Mouse (Mus musculus) layer of hippocampus, postnatal 36 days (tissue): Measurements from ENCODE around the gene Vmp1. TPM values are rescaled to one million over a fixed set of nuclear protein-coding genes. Genes with fewer than 3 reads are reported as not detected.
A peak's percentile ranks its signal among the peaks of the same experiment; 100 is the strongest.

Experiments
- DNase-seq, 2 experiments: peaks; one replicate each; pipeline ENCODE4 v3.0.0; 2022
- total RNA-seq, 2 experiments: library from RNA; stranded (reverse); gene quantifications; 2 replicates each; pipeline ENCODE4 v1.2.3; 2021

The Vmp1 gene
- 100 to 1,000 TPM; 119 to 137 TPM for total RNA-seq

DNA sequence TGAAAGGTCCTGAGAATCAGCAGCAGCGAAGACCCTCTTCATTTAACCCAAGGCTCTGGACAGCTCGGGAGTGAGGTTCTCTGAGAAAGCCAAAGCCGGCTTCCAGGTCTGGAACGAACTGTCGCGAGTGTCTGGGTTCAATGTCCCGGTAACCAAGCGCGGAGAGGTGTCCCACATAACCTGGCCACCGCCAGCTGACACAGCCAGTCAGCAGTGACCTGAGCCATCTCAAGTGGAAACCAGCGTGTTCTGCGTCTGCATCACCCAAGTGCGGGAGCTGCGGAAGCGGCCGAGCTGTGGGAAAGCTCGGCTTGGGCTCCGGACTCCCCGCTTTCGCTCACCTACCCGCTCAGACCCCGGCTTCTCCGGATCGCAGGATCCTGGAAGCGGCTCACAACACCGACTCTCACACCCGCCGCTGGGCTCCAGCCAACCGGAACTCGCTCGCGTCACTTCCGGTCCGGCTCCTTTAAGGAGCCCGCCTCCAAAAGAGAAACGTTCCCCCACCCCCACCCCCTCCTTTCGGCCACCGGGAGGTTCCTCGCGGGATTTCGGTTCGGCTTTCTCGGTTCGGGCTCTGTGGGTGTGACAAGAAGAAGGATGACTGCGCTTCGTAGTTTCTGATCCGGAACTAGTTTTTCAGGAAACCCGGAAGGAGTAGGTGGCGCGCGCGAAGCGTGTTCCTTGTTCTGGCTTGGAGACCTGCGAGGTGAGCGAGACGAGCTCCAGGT lies at the start of gene Vmp1, which contains the start of gene Ptrh2:
TSS of gene Vmp1 (minus strand) at position 442 of the 731 bp plus-strand sequence.
TSS of gene Ptrh2 (plus strand) at position 591 of the 731 bp plus-strand sequence.
- DNase-seq: peak; percentile 86 to 89

DNA sequence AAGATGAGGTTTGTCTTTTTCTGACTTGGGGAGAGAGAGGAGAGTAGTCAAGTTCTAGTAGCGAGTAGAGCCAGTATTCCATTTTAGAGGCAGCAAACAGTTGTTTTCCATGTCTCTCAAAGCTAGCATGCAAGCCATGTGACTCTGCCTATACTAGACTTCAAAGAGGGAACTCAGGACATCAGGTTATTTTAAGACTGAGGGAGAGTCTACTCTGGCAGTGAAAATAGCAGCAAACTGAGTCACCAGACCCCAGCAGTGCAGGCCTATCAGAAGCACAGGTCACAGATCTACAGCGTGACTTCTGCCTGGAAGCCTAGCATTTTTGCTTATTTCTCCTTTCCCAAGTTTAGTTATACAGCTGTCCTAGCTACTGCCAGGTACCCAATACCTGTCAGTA lies 47.8 kb upstream of the Vmp1 start:
- no peak for DNase-seq

DNA sequence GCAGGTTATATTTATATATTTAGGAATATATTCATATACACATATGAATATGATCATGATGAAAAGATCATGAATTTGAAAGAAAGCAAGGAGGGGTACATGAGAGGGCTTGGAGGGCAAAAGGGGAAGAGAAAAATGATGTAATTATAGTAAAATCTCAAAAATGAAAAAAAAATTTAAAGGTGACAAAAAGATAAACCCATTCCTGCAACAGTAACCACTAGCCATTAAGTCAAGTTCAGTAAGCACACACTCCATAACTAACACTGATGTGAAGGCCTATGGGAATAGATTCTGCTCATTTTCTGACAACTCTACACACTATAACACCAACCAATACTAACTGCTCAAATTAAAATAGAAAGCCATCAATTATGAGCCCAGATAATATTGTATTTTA lies 42.0 kb upstream of the Vmp1 start:
- no peak for DNase-seq

DNA sequence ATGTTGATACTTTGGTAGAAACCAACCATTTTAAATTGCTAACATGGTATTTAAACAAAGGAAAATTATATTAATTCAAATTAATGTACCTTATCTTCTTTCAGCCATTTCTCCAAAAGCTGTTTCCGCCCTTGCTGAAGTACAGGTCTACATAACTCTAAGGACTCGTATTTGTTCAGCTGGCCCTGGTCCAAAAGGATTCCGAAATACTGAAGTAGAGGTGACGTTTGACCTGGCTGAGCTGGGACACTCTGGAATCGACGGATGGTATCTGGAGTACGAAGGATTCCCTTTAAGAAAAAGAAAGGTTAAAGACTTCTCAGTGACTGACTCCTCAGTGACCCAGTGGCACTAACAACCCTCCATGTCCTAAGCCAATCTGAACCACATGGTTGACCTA lies 41.3 kb upstream of the Vmp1 start:
- no peak for DNase-seq

DNA sequence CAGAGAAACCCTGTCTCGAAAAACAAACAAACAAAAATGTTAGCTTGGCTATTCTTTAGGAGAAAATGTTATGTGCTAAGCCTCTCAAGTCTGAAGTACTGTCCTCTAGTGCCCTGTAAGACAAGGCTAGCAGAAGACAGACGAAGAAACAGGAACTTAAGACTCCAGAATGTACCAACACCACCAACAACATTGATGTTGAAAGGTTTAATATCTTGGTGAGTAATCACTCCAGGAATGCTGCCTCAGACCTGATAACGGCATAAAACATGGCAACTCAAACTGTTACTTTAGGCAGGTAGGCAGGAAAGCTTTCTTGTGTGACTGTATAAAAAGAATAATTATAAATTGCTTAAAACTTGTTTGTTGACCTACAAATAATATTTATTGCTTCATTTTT lies 40.4 kb upstream of the Vmp1 start:
- DNase-seq: no peak

DNA sequence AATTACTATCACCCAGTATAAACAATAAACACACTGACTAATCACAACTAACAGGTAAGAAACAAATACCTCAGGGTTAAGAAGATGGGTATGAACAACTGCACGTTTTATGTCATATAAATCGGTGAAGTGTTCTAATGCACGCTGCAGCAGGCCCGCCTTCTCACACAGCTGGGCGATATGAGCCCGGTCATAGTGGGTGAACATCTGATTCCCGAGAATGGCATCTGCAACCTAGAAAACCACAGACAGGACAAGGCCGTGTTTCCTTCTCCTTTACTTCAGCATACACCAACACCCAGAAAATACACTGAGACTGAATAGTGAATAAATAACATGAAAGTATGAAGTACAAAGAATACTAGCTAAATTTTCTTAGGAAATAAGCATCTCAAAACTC lies 35.8 kb upstream of the Vmp1 start:
- no peak for DNase-seq

DNA sequence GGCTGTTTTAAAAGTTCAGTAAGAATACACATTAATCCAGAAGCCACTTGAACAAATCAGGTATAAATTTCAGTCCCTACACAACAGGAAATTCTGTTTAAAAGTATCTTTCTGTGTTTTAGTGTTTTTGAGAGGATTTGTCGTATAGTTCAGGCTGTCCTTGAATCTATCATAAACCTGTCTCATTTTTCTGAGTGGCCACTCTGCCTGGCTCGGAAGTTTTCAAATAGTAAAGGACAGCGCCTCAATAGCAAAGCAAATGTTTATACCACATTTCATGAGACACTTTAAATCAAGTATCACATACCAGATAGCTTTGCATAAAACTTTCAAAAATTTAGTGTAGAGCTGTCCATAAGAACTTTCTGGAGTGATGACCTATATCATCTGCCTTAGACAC lies 34.7 kb upstream of the Vmp1 start:
- no peak for DNase-seq

DNA sequence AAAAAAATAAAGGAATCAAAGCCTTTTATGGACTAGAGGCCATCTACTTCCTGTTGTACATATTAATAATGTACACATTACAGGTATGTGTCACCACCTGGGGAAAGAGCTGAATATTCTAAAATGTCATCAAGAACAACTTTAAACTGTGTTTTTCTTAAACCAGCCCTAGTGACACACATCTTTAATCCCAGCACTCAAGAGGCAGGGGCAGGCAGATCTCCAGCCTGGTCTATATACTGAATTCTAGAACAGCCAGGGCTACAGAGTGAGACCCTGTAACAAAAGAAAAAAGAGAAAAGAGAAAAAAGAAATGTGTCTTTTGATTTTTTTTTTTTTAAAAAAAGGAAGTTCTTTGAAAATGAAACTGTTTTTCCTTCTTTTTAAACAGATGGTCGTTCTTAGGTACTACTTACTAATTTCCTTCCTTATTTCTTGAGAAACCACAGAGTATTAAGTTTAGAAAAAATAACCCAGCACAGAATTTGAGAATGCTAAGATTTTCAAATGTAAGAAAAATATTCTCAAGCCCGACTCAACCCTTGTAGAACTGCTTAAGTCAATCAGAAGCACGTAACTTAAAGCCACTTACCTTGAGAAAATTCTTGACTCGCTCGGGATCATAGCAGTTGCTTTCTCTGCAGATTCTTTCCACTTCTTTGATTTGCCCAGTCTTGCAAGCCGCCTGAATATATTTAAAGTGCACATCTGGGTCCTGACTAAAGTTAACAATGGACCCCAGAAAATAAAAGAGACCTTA lies 33.9 kb upstream of the Vmp1 start:
- no peak for DNase-seq

DNA sequence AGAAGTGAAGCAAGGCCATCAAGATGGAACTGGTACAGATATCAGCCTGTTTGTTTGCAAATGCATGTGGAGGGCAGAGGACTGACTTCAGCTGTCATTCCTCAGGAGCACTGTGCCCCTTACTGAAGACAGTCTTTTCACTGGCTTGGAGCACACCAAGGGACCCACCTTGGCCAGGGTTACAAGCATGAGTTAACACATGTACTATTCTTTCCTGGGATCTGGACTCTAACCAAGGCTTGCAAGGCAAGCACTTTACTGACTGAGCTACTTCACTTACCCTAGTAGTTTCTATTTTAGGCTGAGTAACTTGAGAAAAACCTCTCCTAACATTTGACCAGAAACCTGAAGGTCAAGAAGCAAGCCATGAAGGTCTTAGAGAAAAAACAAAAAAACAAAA lies 31.0 kb upstream of the Vmp1 start:
- DNase-seq: no peak

DNA sequence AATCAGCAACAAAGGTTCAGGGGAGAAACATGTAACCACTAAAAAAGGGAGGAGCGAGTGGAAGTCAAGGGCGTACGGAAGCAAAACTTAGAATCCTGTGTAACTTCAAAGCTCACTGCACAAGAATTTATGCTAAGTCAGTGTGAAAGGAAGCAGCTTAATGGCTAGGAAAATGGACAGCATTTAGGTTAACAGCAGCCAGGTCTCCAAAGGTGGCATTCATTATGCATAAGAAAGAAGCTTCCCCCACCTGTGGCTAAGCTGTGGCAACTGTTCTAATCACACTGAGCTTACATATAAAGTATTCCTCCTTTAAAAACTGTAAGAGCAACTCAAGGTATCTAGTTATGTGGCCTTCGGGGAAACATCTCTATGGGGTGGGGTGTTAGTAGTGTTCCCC lies 17.5 kb upstream of the Vmp1 start:
- DNase-seq: no peak

DNA sequence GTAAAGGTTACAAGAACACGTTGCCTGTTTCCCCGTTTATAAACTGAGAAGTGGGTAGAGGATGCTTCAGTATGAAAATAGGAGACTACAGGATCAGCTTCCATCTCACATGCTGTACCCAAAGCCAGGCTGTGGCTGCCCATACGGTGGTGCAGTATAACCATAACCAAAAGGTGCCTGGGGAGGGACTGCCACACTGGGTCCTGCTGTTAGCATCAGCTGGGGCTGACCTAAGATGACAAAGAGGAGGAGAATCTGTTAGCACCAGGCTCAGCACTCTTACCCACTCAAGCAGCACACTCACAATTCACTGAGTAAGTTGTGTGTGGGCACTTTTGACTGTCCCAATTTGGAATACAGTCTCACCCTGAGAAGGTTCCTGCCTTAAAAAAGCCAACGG lies 11.8 kb upstream of the Vmp1 start:
- no peak for DNase-seq

DNA sequence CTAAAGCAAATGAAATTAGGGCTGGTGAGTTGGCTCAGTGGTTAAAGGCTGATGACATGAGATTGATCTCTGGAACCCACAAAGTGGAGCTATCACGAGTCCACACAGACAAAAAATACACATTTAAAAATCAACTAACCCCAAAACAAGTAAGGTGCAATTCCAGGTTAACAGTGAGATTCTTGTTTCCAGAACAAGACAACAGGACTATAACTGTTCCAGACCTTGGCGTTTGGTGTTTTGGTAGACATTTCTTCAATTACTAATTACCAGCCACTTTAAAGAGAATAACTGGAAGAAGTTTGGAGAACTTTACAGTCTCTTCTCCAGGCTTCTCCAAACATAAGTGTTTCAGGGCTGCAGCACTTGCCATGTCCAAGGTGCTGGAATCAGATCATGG lies 8.9 kb upstream of the Vmp1 start:
- DNase-seq: no peak

DNA sequence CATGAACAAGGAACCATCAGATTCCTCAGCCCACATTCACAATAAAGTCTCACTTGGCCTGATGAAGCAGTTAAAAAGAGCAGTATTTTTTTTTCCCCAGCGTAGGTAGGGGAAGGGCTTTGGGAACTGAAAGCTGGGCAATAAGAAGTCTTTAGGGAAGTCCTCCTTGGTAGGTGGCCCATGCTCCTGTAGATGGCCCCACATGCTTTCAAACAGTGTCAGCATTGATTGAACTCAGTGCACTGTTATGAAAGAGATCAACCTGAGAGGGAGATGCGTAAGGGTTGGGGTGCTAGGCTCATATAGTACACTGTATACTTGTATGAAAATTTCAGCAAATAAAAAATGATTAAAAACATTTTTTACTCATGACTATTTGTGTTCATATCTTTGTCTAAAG lies 8.3 kb upstream of the Vmp1 start:
- no peak for DNase-seq

DNA sequence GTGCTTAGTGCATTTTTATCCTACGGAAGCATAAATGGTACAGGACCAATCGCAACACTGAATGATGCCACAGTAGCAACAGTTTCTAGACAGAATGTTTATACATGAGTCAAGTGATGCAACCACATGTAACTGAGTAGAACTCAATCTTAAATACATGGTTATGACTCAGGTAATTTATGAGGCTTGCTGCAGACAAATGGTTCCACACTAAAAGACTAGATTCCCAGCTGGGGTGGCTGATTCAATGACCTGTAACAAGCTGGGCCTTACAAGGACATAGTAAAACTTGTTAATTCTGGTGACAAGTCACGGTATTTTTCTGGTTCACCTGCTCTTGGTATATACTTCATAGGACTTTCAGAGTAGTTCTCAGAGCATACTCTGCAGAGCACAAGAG lies 7.8 kb upstream of the Vmp1 start:
- no peak for DNase-seq

DNA sequence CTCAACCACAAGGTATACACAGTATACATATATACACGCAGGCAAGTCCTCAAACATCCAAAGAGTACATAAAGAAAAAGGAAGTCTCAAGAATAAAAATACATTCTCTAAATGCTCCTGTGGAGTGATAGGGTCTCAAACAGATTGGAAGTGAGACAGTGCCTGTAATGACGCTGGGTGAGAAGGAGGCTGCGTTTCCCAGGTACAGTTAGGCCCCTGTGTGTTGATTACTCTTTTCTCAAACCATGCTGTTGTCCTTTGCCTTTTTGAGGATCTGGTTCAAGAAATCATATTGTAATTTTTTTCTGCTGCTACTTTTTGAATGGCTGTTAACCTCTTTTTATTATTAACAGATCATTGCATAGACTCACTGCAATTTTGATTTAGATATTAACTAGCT lies 6.7 kb upstream of the Vmp1 start:
- DNase-seq: no peak

DNA sequence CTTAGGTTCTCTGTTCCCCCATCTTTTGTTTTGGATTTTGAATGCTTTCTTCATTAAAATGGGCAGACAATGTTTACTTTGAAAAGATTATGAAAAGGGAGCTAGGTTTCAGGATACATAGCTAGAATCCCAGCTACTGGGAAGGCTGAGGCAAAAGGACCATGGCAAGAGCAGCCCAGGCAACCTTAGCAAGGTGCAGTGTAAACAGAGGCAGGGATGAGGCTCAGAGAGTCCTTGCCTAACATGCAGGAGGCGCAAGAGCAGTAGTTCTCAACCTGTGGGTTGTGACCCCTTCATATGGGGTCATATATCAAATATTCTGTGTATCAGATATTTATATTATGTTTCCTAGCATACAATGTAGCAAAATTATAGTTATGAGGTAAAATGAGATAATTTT lies 1.7 kb upstream of the Vmp1 start:
- DNase-seq: no peak

DNA sequence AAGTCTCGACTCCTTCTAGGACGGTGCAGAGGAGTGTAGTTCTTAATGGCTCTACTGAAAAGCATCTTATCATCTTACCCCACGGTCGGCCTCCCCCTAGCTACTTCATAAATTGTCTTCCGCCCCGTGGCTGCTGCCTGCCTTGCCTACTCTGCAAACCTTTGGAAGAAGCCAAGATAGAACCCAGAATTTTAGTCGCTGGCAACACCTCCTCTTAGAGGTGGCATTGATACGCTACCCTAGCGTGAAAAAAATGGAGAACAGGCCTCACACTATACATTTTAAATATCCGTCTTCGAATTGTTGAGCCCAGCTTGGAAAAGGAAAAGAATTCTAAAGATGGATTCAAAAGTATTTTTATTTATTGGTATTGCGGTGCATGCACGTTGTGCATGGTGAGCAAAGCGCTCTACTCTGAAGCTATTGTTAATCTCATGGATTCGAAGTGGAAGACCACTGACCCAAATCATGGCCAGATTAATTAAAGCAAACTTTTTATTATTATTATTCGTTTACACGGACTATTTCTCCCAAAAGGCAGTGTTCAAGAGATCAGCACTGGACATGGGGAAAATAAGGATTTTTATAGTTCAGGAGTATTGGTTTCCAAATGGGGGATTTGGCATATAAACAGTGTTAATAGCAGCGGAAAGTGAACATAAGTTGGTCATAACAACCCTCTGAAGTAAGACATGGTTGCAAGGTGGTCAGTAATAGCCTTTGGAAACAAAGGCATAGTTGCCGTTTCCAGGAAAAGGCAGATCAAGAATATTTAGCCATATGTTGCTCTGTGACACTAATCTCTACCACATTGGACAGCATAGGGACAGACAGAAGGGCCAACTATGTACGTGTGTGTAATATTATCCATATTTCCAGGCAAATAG lies 733 bp upstream of the Vmp1 start:
- DNase-seq: no peak

DNA sequence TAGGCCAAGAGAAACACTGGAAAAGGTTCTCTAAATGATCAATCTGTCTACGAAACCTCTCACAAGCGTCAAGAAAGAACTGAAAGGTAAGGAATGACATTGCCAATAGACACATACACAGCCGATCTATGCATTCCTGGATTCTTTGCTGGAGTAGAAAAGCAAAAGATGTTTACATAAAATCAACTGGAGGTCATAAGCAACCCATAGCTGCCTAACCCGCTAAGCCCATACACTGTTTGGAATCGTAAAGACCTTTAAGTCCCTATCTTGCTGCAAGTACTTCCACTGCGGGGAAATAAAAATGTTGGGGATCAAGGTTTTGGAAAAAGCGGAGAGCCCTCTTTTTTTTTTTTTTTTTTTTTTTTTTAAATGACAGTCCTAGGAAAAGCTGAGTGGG lies 775 bp downstream of the Vmp1 start:
- no peak for DNase-seq

DNA sequence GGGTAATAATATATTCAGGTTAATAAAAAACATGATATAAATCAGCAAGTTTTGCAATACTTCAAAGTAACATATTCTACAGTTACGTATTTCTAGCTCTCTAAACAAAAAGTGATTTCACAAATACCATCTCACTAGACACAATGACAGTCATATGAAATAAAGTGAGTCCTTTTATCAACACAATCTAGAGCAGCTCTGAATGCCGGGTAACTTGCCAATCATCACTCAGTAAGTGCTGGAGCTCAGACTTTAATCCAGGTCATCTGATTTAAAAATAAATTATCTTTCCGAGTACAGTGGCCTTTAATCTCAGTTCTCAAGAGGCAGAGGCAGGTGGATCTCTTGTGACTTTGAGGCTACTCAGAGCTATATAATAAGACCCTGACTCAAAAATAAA lies 2.2 kb downstream of the Vmp1 start:
- no peak for DNase-seq

DNA sequence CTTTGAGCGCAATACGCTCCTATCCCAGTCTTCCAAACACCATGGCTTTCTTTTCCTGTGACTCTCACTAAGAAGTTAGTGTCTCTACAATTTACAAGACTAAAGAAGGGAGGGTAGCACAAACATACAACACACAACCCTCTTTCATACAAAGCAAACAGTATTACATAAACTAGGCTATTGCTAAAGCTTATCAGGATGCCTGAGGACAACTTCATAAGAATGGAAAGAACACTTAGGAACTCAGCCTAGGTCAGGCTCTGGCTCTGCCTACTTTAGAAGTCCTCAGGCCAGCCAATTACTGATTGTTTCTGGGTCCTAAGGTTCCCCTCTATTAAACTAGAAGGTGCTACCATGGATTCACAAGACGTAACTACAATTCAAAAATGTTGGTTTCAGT lies 2.9 kb downstream of the Vmp1 start:
- no peak for DNase-seq

DNA sequence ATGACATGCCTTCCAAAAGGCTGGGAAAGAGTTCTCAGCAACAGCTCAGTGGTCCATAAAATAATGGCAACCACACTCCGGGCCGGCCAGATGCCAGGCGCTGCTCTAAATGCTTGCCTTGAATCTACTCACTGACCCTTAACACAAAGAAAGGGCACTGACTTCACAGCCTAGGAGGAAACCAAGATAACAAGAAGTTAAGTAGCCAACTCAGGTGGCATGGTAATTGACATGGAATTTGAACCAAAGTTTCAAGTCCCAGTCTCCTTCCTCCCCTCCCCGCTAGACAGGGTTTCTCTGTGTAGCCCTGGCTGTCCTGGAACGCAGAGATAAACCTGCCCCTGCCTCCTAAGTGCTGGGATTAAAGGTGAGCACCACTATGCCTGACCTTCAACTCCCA lies 4.7 kb downstream of the Vmp1 start:
- DNase-seq: no peak

DNA sequence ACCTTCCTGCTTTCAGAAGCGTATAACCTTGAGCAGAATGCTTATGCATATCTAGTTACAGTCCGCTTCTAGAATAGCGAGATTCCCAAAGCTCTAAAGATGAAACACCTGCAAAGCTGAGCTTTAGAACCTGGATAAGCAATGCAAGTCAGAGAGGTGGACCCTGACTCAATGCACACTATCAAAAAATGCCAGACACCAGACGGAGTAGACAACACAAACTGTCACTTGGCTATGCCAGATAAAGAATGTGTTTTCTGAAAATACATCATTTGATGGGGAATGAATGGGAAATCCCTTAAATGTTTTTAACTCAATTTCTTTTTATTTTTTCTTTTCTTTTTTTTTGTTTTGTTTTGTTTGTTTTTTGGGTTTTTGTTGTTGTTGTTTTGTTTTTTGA lies 8.1 kb downstream of the Vmp1 start:
- DNase-seq: no peak

DNA sequence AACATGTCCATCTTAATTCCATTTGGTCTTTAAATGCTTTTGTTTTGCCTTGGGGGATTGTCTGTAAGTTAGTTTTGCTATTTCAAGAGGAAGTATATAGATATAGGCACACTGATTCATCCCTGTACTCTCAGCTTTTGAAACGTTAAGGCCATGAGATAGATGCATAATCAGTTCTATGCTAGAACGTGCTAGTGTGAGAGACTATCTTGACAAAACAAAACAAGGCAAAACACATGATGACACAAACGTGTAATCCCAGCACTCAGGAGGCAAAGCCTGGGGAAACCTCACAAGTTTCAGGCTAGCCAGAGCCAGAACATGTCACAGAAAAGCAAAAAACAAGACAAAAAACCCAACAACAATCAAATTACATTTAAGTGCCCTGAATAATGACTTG lies 10.9 kb downstream of the Vmp1 start:
- DNase-seq: no peak
